Mouse (Mus musculus) bone marrow macrophage, adult 2 months (primary cell): ENCODE measurements around the gene Prr7. TPM values are rescaled to one million over a fixed set of nuclear protein-coding genes. Genes with fewer than 3 reads are reported as not detected.

Experiments
- H3K27ac ChIP-seq: 2 replicates; pipeline ENCODE4 v1.5.1; 2012; ENCODE audit warnings: low read depth, low read length; ENCODE audit not compliant: insufficient read depth
- H3K4me1 ChIP-seq: 2 replicates; pipeline ENCODE4 v1.6.1; 2012; ENCODE audit warnings: low read length; ENCODE audit not compliant: control insufficient read depth, insufficient read depth
- H3K4me3 ChIP-seq: 2 replicates; pipeline ENCODE4 v1.5.1; 2012; ENCODE audit warnings: mild to moderate bottlenecking, low read length, moderate library complexity; ENCODE audit not compliant: insufficient read depth
- CTCF ChIP-seq: IDR thresholded peaks from 2 replicates; pipeline ENCODE4 v1.5.1; 2012; ENCODE audit warnings: low read depth, mild to moderate bottlenecking, low read length, moderate library complexity
- POLR2A ChIP-seq: IDR thresholded peaks from 2 replicates; pipeline ENCODE4 v1.6.1; 2012; ENCODE audit warnings: mild to moderate bottlenecking, low read depth, low read length, borderline replicate concordance
- polyA plus RNA-seq: library from polyadenylated mRNA; stranded (reverse); fragments of >200 nt; gene quantifications from 2 replicates; pipeline ENCODE4 v1.2.4, GENCODE M21; 2012; ENCODE audit not compliant: missing spikeins, insufficient read depth, insufficient read length

Prr7 gene
- polyA plus RNA-seq, 1 experiment, result not detected

- H3K4me1 ChIP-seq, result peaks cover 10% of the 10 kb centered on the region
- no peak overlapping the region for H3K27ac ChIP-seq
- H3K4me3 ChIP-seq, result no peak overlapping the region
- TF ChIP-seq POLR2A (no peak), CTCF (peak; percentile 52; the same call in 1 of the 2 replicates)
These were observed 14.0 kb downstream of the Prr7 start for GRCm38 (mm10) chr13:55478036-55478435.

- Histone ChIP-seq H3K4me1 (peaks cover 10% of the 10 kb centered on the region), H3K27ac (no peak overlapping the region; the same call in 1 of the 2 replicates), H3K4me3 (no peak overlapping the region)
- no peak for TF ChIP-seq CTCF
- TF ChIP-seq POLR2A, result no peak
These were observed 14.9 kb downstream of the Prr7 start for GRCm38 (mm10) chr13:55479008-55479407.

- H3K4me3 ChIP-seq, result no peak overlapping the region
- peaks cover 10% of the 10 kb centered on the region for H3K4me1 ChIP-seq
- H3K27ac ChIP-seq, result no peak overlapping the region
- TF ChIP-seq POLR2A, result no peak
- no peak for TF ChIP-seq CTCF
These were observed 15.9 kb downstream of the Prr7 start for GRCm38 (mm10) chr13:55479929-55480328.

DNA sequence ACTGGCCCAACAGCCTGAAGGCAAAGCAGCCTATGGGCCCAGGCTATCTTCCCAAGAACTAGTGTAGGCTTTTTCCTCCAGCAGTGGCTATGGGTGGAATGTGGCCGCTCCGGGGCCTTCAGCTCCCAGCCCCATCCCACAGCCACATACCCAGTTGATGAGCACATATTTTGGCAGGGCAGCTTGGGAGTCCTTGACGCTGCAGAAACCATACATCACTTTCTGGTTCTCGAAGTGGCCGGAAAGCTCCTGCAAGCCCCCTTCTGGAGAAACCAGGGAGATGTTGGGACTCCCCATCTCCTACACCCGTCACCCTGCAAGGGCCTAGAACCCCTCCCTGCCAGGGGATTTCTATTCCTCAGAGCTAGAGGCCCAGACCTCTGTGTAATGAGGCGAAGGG, 18.5 kb downstream of the Prr7 start:
- no peak overlapping the region for H3K4me3 ChIP-seq
- TF ChIP-seq POLR2A, result no peak
- no peak overlapping the region for H3K27ac ChIP-seq
- peaks cover 10% of the 10 kb centered on the region for H3K4me1 ChIP-seq

GRCm38 (mm10) chr13:55483071-55483470, 19.0 kb downstream of the Prr7 start:
- Histone ChIP-seq H3K4me3 (no peak overlapping the region), H3K27ac (no peak overlapping the region), H3K4me1 (peaks cover 10% of the 10 kb centered on the region)
- TF ChIP-seq POLR2A (no peak), CTCF (no peak)

DNA sequence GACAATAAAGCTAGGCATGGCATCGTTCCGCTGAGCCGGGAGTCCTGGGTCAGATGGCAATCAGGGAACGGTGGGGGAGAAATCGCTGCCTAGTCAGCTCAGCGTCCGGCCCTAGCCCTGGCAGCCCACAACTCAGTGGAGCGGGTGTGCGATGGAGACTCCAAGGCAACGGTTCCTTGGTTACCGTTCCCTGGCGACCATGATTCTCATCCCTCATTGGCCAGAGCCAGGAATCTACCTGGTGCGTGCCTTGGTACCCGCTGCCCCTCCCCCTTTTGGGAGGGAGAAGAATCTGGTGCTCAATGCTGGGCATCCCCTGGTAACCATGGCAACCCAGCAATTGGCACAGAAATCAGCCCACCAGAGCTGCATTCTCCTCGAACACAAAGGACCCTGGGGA, 19.5 kb downstream of the Prr7 start:
- H3K27ac ChIP-seq, result no peak overlapping the region

GRCm38 (mm10) chr13:55484520-55485088, 20.5 kb downstream of the Prr7 start:
- Histone ChIP-seq H3K4me1 (no peaks in the 10 kb centered on the region), H3K4me3 (no peak overlapping the region), H3K27ac (no peak overlapping the region)
- no peak for TF ChIP-seq CTCF
- no peak for TF ChIP-seq POLR2A

More for the DNA sequence above, 19.5 kb downstream of the Prr7 start:
- no peak for TF ChIP-seq CTCF
- TF ChIP-seq POLR2A, result no peak
- Histone ChIP-seq H3K4me3 (no peak overlapping the region), H3K4me1 (peaks cover 6% of the 10 kb centered on the region)

- Histone ChIP-seq H3K4me3 (no peak overlapping the region), H3K4me1 (no peaks in the 10 kb centered on the region), H3K27ac (no peak overlapping the region)
- TF ChIP-seq POLR2A (no peak), CTCF (no peak)
These were observed 22.1 kb downstream of the Prr7 start for GRCm38 (mm10) chr13:55486029-55486794.

DNA sequence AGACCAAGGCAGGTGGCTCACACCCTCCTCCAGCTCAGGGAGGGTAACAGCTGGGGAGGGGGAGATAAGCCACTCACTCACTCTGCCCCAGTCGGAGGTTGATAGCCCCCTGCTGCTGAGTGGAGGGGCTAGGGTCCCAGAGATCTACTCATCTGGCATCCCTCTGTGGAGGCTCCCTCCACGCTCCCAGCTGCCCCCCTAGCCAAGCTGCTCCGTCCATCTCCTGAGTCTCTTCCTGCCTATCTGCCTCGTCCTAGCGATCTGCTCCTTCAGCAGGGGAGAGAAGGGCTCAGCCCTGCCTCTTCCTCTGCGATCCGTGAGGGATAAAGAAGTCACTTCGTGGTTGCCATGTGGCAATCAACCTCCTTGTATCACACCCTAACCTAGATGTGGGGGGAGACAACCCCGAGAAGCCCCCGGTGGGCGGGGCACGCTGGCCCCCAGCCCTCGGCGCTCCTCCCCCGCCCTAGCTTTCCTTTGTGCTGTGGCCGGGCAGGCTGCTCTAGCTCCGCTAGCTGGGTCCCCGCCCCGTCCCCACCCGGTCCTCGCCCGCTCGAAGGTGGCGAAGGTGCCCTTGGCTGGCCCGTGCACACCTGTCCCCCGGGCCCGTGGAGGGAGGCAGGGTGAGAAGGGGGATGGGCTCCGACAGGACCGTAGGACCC, 23.0 kb downstream of the Prr7 start:
- Histone ChIP-seq H3K27ac (no peak overlapping the region), H3K4me3 (0 out of 2 replicates have a peak overlapping the region, but pooled peaks have one; percentile 1), H3K4me1 (no peaks in the 10 kb centered on the region)
- TF ChIP-seq POLR2A (no peak), CTCF (no peak)

DNA sequence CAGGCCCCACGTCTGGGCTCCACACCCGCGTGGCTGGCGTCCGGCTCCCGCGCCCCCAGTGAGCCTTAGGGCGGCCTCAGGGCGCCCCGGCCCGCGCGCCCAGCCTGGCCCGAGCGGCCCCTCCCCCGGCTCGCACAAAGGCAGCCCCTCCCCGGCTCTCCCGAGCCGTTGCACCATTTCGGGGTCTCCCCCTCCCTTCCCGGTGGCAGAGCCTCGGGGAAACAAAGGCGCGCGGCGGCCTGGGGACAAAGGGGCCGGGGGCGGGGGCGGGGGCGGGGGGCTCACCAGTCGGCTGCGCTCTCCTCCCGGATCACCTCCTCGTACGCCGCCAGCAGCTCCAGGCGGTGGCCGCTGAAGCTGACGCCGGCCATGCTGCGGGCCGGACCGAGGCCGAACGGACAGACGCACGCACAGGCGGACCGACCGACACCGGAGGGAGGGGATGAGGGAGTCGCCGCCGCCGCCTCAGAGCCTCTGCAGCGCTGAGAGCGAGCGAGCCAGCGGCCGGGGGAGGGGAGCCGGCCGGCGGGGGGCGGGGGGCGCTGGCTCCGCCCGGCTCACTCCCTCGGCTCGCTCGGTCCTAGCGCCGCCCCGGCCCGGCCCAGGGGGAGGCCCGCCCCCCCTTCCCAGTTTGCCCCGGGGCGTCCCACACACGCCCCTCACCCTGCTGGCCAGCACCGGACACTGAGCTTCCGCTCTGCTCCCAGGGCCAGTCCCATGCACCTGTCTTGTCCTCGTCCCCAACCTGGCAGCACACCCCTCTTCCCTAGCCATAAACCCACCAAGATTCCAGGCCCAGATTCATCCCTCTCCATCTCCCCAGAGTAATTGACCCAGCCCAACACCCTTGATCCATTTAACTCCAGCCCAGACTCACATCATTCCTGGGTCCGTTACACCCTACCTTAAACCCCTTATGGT, 23.8 kb downstream of the Prr7 start, which contains the start of gene Dbn1:
Dbn1 (minus strand) TSS at position 534 of the 921 bp plus-strand sequence.
- no peak for TF ChIP-seq POLR2A
- TF ChIP-seq CTCF, result no peak
- Histone ChIP-seq H3K27ac (no peak within 1 kb of the TSS), H3K4me3 (peak within 1 kb of the TSS; percentile 41), H3K4me1 (no peaks in the 10 kb centered on the region)
